Mouse (Mus musculus): ENCODE measurements around the gene Fdxacb1. TPM values are rescaled to one million over a fixed set of nuclear protein-coding genes. Genes with fewer than 3 reads are reported as not detected.

Fdxacb1 gene
- polyA plus RNA-seq, 1 experiment from 2014 or later = 10.1 TPM

DNA sequence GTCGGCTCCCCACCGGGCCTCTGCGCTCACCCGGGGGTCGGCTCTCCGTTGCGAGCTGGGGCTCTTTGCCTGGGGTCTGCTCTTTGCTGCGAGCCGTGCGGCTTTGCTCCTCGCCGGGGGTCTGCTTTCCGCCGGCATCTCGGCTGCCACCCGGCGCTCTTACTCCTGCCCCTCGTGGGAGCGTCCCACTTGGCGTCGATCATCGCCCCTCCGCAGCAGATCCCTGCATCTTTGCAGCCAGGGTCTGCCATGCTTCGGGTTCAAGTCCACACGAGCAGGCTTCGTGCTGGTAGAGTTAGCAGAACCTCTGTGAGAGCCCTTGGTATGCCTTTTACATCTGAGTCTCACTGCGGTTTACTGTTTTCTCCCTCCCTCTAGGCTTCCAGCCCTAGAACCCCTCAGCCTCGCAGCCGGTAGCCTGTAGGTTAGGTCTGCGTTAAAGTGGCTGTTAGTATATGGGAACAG is 7.7 kb downstream of the Fdxacb1 start:
- Histone ChIP-seq H3K27ac (ENCODE audit: low read depth, low read length) (peak overlapping the region; percentile 85), H3K4me3 (ENCODE audit: low read depth, low read length) (peak overlapping the region; percentile 83), H3K9ac (ENCODE audit: low read length) (peak overlapping the region; percentile 93), H3K9me3 (replicated peaks; ENCODE audit: control insufficient read depth, low read length) (no peaks in the 10 kb centered on the region), H3K4me1 (ENCODE audit: control insufficient read depth, insufficient read depth, low read length) (peaks cover 12% of the 10 kb centered on the region; the same call in 1 of the 2 replicates), H3K27me3 (replicated peaks; ENCODE audit: control insufficient read depth, insufficient read depth, low read length) (no peaks in the 10 kb centered on the region), H3K4me2 (ENCODE audit: low read length) (peak overlapping the region; percentile 81), H3K36me3 (ENCODE audit: control insufficient read depth, insufficient read depth, low read length) (peaks cover 26% of the 10 kb centered on the region)
- peak; percentile 41 for DNase-seq (ENCODE audit: low spot score)
- peak; percentile 79 for ATAC-seq
- under 1% methylated on average over 26 of the region's 30 CpGs for WGBS

DNA sequence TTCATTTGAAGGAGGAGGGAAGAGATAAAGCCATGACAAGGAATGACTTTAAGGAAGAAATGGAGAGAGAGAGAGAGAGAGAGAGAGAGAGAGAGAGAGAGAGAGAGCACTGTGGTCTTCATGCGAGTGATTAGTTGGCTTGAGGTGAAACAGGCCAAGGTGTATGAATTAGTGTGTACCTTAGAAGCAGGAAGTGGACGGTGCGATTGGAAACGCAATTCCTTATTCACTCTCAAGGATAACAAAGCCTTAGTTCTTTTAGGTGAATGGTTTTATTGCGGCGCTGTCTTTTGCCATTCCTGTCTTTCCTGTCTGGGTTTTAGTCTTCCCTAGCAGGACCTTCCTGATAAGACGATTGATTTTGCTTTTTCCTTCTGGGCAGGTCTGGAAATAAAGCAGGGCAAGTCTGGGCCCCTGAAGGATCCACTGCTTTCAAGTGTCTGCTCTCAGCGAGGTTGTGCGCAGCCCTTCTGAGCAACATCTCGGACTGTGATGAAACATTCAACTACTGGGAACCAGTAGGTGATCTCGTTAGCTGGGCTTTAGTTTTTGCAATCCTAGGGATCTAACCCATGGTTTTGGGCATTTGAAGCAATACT is 8.2 kb downstream of the Fdxacb1 start:
- 63% methylated on average over 11 of the region's 11 CpGs for WGBS
- no peaks in the 10 kb centered on the region for H3K27me3 ChIP-seq (replicated peaks; ENCODE audit: control insufficient read depth, insufficient read depth, low read length)
- DNase-seq (ENCODE audit: low spot score) (no peak), ATAC-seq (no peak)
- H3K27ac ChIP-seq (ENCODE audit: low read depth, low read length) = no peak overlapping the region
- peak overlapping the region; percentile 93 for H3K9ac ChIP-seq (ENCODE audit: low read length)
- H3K4me1 ChIP-seq (ENCODE audit: control insufficient read depth, insufficient read depth, low read length) = peaks cover 12% of the 10 kb centered on the region; the same call in 1 of the 2 replicates
- H3K36me3 ChIP-seq (ENCODE audit: control insufficient read depth, insufficient read depth, low read length) = peaks cover 30% of the 10 kb centered on the region
- H3K4me3 ChIP-seq (ENCODE audit: low read depth, low read length) = peak overlapping the region; percentile 83
- H3K9me3 ChIP-seq (replicated peaks; ENCODE audit: control insufficient read depth, low read length) = no peaks in the 10 kb centered on the region
- peak overlapping the region; percentile 81 for H3K4me2 ChIP-seq (ENCODE audit: low read length)

DNA sequence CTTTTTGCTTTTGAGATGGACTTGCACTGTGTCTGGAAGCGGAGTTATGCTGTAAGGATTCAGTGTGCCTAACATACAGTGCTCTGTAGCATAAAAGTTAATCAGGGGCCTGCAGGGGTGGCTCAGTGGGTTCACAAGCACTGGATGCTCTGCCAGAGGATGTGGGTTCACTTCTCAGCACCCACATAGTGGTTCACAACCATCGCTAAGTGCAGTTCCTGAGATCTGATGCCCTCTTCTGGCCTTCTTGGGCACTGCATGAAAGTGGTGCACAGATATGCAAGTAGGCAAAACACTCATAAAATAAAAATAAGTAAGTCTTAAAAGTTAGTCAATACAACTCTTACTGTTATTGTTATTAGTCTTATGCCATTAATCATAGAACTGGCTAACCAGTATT is 14.1 kb downstream of the Fdxacb1 start:
- WGBS = 66% methylated on average over 2 of the region's 2 CpGs
- Histone ChIP-seq H3K36me3 (ENCODE audit: control insufficient read depth, insufficient read depth, low read length) (peaks cover 78% of the 10 kb centered on the region), H3K9me3 (replicated peaks; ENCODE audit: control insufficient read depth, low read length) (no peaks in the 10 kb centered on the region), H3K27ac (ENCODE audit: low read depth, low read length) (no peak overlapping the region), H3K27me3 (replicated peaks; ENCODE audit: control insufficient read depth, insufficient read depth, low read length) (no peaks in the 10 kb centered on the region), H3K4me3 (ENCODE audit: low read depth, low read length) (no peak overlapping the region), H3K4me1 (ENCODE audit: control insufficient read depth, insufficient read depth, low read length) (no peaks in the 10 kb centered on the region), H3K9ac (ENCODE audit: low read length) (no peak overlapping the region), H3K4me2 (ENCODE audit: low read length) (no peak overlapping the region)
- DNase-seq (ENCODE audit: low spot score) (peak; percentile 43), ATAC-seq (no peak)

DNA sequence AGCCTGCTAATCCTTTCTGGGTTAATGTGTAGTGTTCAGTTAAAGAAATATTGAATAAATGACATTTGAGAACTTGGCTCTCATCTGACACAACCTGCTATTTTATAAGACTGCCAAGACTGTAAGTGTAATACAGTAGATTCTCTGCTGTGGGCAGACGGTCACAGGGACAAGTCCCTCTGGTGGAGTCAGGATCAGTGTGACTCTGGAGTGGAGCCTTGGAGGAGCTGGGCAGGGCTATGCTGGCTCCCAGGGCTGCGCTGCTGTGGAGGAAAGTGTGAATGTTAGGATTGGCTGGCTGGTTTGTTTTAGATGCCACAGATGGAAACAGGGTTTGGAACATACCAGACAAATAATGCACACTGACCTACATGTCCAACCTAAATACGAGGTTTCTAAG is 27.2 kb downstream of the Fdxacb1 start:
- no peak for ATAC-seq
- H3K27ac ChIP-seq (ENCODE audit: low read depth, low read length) = no peak overlapping the region

DNA sequence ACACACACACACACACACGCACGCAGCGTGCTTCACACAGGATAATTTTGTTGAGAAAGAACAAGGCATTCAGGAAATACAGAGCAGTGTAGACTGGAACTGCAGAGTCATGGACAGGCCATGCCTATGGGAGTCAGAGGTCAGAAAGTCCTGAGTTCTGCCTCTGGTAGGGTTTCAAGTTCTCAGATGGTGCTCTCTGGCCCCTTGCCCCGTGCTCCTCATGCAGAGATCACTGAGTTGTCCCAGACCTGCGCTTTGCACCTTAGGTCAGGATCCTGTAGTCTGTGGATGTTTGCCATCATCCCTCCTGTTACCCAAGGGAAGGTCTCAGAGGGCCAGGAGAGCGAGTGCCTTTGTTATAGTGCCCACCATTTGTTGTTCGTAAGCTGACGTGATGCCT is 28.7 kb downstream of the Fdxacb1 start:
- Histone ChIP-seq H3K9ac (ENCODE audit: low read length) (no peak overlapping the region), H3K4me3 (ENCODE audit: low read depth, low read length) (no peak overlapping the region), H3K4me2 (ENCODE audit: low read length) (no peak overlapping the region), H3K27me3 (replicated peaks; ENCODE audit: control insufficient read depth, insufficient read depth, low read length) (no peaks in the 10 kb centered on the region), H3K36me3 (ENCODE audit: control insufficient read depth, insufficient read depth, low read length) (peaks cover 53% of the 10 kb centered on the region), H3K4me1 (ENCODE audit: control insufficient read depth, insufficient read depth, low read length) (no peaks in the 10 kb centered on the region), H3K27ac (ENCODE audit: low read depth, low read length) (no peak overlapping the region), H3K9me3 (replicated peaks; ENCODE audit: control insufficient read depth, low read length) (no peaks in the 10 kb centered on the region)
- 88% methylated on average over 8 of the region's 8 CpGs for WGBS
- DNase-seq (ENCODE audit: low spot score) (no peak), ATAC-seq (no peak)

More for the DNA sequence above, 27.2 kb downstream of the Fdxacb1 start:
- Histone ChIP-seq H3K27me3 (replicated peaks; ENCODE audit: control insufficient read depth, insufficient read depth, low read length) (no peaks in the 10 kb centered on the region), H3K4me2 (ENCODE audit: low read length) (no peak overlapping the region), H3K9me3 (replicated peaks; ENCODE audit: control insufficient read depth, low read length) (no peaks in the 10 kb centered on the region), H3K4me3 (ENCODE audit: low read depth, low read length) (no peak overlapping the region), H3K9ac (ENCODE audit: low read length) (no peak overlapping the region), H3K4me1 (ENCODE audit: control insufficient read depth, insufficient read depth, low read length) (no peaks in the 10 kb centered on the region), H3K36me3 (ENCODE audit: control insufficient read depth, insufficient read depth, low read length) (peaks cover 64% of the 10 kb centered on the region)
- no peak for DNase-seq (ENCODE audit: low spot score)
- WGBS = 92% methylated on average over 3 of the region's 3 CpGs

DNA sequence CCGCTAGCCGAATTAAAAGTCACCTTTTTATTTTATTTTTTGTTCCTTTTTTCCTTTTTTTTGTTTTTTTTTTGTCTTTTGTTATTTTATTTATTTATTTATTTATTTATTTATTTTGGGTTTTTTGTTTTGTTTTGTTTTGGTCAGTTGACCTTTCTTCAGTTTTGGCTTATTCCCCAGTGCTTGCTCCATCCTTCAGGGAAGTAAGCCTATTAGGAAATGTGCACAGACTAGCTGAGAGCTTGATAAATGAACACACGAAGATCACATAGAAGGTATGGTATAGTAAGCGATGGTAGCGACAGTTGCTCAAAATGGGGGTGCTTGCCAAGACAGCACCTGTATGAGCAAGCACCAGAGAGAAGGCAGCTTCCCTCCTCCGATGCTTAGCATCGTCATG is 29.6 kb downstream of the Fdxacb1 start:
- Histone ChIP-seq H3K4me3 (ENCODE audit: low read depth, low read length) (no peak overlapping the region), H3K9me3 (replicated peaks; ENCODE audit: control insufficient read depth, low read length) (no peaks in the 10 kb centered on the region)
- 95% methylated on average over 7 of the region's 7 CpGs for WGBS

DNA sequence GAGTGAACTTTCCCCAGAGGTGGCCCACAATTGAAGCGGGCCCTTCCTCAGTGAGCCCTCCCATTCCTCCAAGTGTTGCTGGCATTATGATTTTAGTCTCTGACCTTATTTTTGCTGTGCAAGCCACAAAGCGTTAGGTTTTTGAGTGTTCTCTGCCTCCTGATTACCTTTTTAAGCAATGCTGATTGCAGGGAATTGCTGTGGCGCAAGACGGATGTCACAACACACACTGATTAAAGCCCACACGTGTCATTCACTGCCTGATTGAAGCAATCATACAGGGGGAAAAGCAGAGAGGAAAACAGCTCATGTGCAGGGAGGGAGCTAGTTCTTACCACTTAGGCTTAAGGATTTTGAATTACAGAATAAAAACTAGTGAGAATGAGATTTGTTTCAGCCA is 30.3 kb downstream of the Fdxacb1 start:
- no peaks in the 10 kb centered on the region for H3K9me3 ChIP-seq (replicated peaks; ENCODE audit: control insufficient read depth, low read length)
- DNase-seq (ENCODE audit: low spot score) (peak; percentile 16), ATAC-seq (no peak)
- WGBS = 69% methylated on average over 5 of the region's 5 CpGs
- H3K4me2 ChIP-seq (ENCODE audit: low read length) = no peak overlapping the region
- H3K27ac ChIP-seq (ENCODE audit: low read depth, low read length) = no peak overlapping the region
- no peak overlapping the region for H3K4me3 ChIP-seq (ENCODE audit: low read depth, low read length)
- H3K36me3 ChIP-seq (ENCODE audit: control insufficient read depth, insufficient read depth, low read length) = peaks cover 55% of the 10 kb centered on the region
- no peaks in the 10 kb centered on the region for H3K27me3 ChIP-seq (replicated peaks; ENCODE audit: control insufficient read depth, insufficient read depth, low read length)
- H3K9ac ChIP-seq (ENCODE audit: low read length) = no peak overlapping the region
- no peaks in the 10 kb centered on the region for H3K4me1 ChIP-seq (ENCODE audit: control insufficient read depth, insufficient read depth, low read length)

More for the DNA sequence above, 29.6 kb downstream of the Fdxacb1 start:
- Histone ChIP-seq H3K27ac (ENCODE audit: low read depth, low read length) (no peak overlapping the region), H3K36me3 (ENCODE audit: control insufficient read depth, insufficient read depth, low read length) (peaks cover 53% of the 10 kb centered on the region), H3K27me3 (replicated peaks; ENCODE audit: control insufficient read depth, insufficient read depth, low read length) (no peaks in the 10 kb centered on the region), H3K4me1 (ENCODE audit: control insufficient read depth, insufficient read depth, low read length) (no peaks in the 10 kb centered on the region), H3K4me2 (ENCODE audit: low read length) (no peak overlapping the region), H3K9ac (ENCODE audit: low read length) (no peak overlapping the region)
- DNase-seq (ENCODE audit: low spot score) = no peak
- no peak for ATAC-seq

DNA sequence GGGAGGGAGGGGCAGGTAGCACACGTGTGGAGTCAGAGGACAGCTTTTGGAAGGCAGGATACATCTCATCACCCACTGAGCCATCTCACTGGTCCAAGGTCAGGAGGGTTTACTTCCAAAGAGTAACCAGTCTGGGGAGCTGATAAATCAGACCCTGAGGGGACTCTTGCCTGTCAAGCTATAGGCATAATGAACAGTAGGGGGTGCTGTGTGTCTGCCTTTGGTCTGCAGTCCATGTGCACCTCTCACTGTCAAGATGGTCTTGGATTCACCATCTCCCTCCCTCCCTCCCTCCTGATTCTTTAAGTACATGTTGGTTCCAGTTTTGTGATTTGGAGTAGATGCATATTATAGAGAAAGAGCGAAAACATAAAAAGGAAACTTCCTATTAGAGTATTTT is 32.9 kb downstream of the Fdxacb1 start:
- Histone ChIP-seq H3K9ac (ENCODE audit: low read length) (no peak overlapping the region), H3K27ac (ENCODE audit: low read depth, low read length) (no peak overlapping the region), H3K36me3 (ENCODE audit: control insufficient read depth, insufficient read depth, low read length) (peaks cover 58% of the 10 kb centered on the region), H3K4me1 (ENCODE audit: control insufficient read depth, insufficient read depth, low read length) (no peaks in the 10 kb centered on the region), H3K4me3 (ENCODE audit: low read depth, low read length) (no peak overlapping the region), H3K9me3 (replicated peaks; ENCODE audit: control insufficient read depth, low read length) (no peaks in the 10 kb centered on the region), H3K4me2 (ENCODE audit: low read length) (no peak overlapping the region), H3K27me3 (replicated peaks; ENCODE audit: control insufficient read depth, insufficient read depth, low read length) (no peaks in the 10 kb centered on the region)
- WGBS = 68% methylated on average over 2 of the region's 2 CpGs
- no peak for ATAC-seq
- peak; percentile 65 for DNase-seq (ENCODE audit: low spot score)

DNA sequence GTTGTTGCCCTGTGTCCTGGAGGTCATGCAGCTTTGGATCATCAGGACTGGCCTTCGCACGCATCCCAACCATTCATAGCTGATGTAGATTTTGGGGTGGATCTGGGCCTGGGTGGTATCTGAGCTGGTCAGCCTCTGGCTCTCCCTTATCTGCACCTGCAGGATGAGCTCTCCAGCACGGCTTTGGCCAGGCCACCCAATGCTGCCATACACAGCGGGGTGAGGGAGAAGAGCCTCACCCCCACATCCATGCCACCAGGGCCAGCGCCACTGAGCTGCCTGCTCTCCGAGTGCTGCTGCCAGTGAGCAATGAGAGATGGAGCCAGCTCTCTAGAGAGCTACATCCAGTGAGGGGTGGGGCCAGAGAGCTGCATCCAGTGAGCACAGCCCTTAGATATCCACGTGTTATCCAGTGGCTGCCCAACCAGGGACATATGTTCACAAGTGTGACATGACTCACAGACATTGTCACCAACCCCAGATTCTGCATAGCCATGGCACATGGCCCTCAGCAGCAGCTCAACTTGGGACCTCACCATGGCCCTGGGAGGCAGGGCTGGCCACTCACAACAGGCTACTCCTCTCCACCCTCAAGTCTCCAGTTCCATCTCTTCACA is 35.1 kb downstream of the Fdxacb1 start:
- H3K9ac ChIP-seq (ENCODE audit: low read length) = no peak overlapping the region
- peaks cover 63% of the 10 kb centered on the region for H3K36me3 ChIP-seq (ENCODE audit: control insufficient read depth, insufficient read depth, low read length)
- H3K4me2 ChIP-seq (ENCODE audit: low read length) = no peak overlapping the region
- no peak for DNase-seq (ENCODE audit: low spot score)
- no peak overlapping the region for H3K4me3 ChIP-seq (ENCODE audit: low read depth, low read length)
- WGBS = 90% methylated on average over 7 of the region's 7 CpGs
- no peaks in the 10 kb centered on the region for H3K9me3 ChIP-seq (replicated peaks; ENCODE audit: control insufficient read depth, low read length)
- no peaks in the 10 kb centered on the region for H3K27me3 ChIP-seq (replicated peaks; ENCODE audit: control insufficient read depth, insufficient read depth, low read length)
- no peak overlapping the region for H3K27ac ChIP-seq (ENCODE audit: low read depth, low read length)
- no peaks in the 10 kb centered on the region for H3K4me1 ChIP-seq (ENCODE audit: control insufficient read depth, insufficient read depth, low read length)
- no peak for ATAC-seq
